Mouse (Mus musculus) ES-Bruce4 (cell line): ENCODE results near the gene Fam111a.

ENCODE experiments used
- CTCF ChIP-seq: IDR thresholded peaks from one replicate; pipeline ENCODE4 v1.8.1; 2011; ENCODE audit warnings: low read depth, low read length
- EP300 ChIP-seq: IDR thresholded peaks from 2 replicates; pipeline ENCODE4 v1.6.1; 2011; ENCODE audit warnings: low read depth, low read length; ENCODE audit not compliant: insufficient read depth
- POLR2A ChIP-seq: IDR thresholded peaks from one replicate; pipeline ENCODE4 v1.8.1; 2011; ENCODE audit warnings: low read length; ENCODE audit not compliant: insufficient read depth

DNA sequence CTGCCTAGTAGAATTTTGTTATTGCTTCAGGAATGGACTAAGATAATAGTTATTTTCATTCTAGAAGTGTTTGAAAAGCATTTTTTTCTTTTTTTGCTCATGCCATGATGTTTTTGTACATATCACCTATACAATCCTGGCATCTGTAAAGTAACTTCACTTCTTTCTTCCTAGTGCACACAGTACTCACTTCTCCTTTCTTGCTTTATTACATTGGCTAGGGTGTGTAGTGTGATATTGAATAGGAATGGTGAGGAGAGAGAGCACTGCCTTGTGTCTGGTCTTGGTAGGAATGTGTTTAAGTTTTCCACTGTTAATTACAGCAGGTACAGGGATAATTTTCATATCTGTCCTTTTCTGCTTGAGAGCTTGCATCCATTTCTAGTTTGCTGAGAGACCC lies 30.9 kb upstream of the Fam111a start:
- no peak for TF ChIP-seq CTCF
- TF ChIP-seq POLR2A = no peak
- TF ChIP-seq EP300 = no peak
